Mouse (Mus musculus) midbrain, embryonic 16.5 days (tissue): ENCODE measurements around the gene Kndc1. TPM values are rescaled to one million over a fixed set of nuclear protein-coding genes. Genes with fewer than 3 reads are reported as not detected.

Source experiments
- ATAC-seq: fragments of 200-750 bp; cut with Nextera tagmentation; 2 replicates; pipeline ENCODE4 v1.8.0; 2017; ENCODE audit warnings: moderate TSS enrichment
- H3K27ac ChIP-seq: fragments of 300-500 bp; sonication (generic); 2 replicates; pipeline ENCODE4 v1.5.1; 2014; ENCODE audit warnings: mild to moderate bottlenecking, low read length, mixed read lengths
- H3K27me3 ChIP-seq: fragments of 300-500 bp; sonication (generic); 2 replicates; pipeline ENCODE4 v1.6.1; 2014; ENCODE audit warnings: low read depth, low read length, mixed read lengths; ENCODE audit not compliant: control insufficient read depth, insufficient read depth
- H3K36me3 ChIP-seq: fragments of 300-500 bp; sonication (generic); 2 replicates; pipeline ENCODE4 v1.6.1; 2014; ENCODE audit warnings: mild to moderate bottlenecking, low read length, moderate library complexity, mixed read lengths; ENCODE audit not compliant: control insufficient read depth, insufficient read depth
- H3K4me1 ChIP-seq: fragments of 300-500 bp; sonication (generic); 2 replicates; pipeline ENCODE4 v1.6.1; 2014; ENCODE audit warnings: mild to moderate bottlenecking, low read length, mixed read lengths; ENCODE audit not compliant: control insufficient read depth, insufficient read depth
- H3K4me2 ChIP-seq: fragments of 300-500 bp; sonication (generic); 2 replicates; pipeline ENCODE4 v1.6.1; 2014; ENCODE audit warnings: mild to moderate bottlenecking, low read length, mixed read lengths
- H3K4me3 ChIP-seq: fragments of 300-500 bp; sonication (generic); 2 replicates; pipeline ENCODE4 v1.5.1; 2014; ENCODE audit warnings: low read depth, mild to moderate bottlenecking, low read length, moderate library complexity, mixed read lengths
- H3K9ac ChIP-seq: fragments of 300-500 bp; sonication (generic); 2 replicates; pipeline ENCODE4 v1.6.1; 2014; ENCODE audit warnings: low read depth, low read length, mixed read lengths
- H3K9me3 ChIP-seq: fragments of 300-500 bp; sonication (generic); replicated peaks from 2 replicates; pipeline ENCODE4 v1.6.1; 2014; ENCODE audit warnings: mild to moderate bottlenecking, low read length, mixed read lengths; ENCODE audit not compliant: control insufficient read depth, poor library complexity, severe bottlenecking
- WGBS: fragments of 180-500 bp; shearing (Covaris S2); extraction: QIAGEN DNeasy Blood & Tissue Kit; methylation state at CpG from one replicate; pipeline ENCODE4 v1.1.7; 2014; 5-methylcytosine and 5-hydroxymethylcytosine counted together
- polyA plus RNA-seq: library from polyadenylated mRNA; unstranded; fragments of >200 nt; fragmentation: Nextera tagmentation; extraction: Ambion mirVana; gene quantifications from 2 replicates; pipeline ENCODE4 v1.2.1, GENCODE M21; 2015

Gene Kndc1
- polyA plus RNA-seq, 1 experiment from 2014 or later, result 23.6 TPM

DNA sequence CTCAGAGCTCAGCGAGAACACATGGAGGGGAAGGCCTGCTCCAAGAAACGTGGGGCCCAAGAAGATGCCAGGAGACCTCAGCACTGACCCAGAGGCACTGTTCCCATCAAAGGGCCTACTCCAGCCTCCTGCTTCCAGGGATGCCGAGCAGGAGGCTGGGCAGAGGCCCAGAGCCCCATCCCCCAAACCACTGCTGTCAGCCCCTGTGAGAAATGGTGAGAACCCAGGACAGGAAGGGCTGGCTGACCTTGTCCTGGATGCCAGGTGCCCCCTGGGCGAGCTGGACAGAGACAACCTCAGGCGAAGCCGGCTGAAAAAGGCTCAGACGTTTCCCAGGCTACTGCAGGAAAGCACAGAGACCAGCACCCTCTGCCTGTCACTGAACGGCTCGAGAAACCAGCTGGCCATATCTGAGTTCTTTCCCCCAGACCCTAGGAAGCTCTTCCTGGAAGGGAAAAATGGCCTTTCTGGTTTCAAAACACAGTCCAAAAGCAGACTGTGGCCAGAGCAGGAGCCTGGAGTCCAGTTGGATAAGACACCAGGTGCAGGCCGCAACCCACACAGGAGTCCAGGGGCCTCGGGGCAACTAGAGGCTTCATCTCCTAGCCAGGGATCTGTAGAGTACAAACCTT, 15.8 kb downstream of the Kndc1 start:
- peak overlapping the region; percentile 30; the same call in 1 of the 2 replicates for H3K9ac ChIP-seq

DNA sequence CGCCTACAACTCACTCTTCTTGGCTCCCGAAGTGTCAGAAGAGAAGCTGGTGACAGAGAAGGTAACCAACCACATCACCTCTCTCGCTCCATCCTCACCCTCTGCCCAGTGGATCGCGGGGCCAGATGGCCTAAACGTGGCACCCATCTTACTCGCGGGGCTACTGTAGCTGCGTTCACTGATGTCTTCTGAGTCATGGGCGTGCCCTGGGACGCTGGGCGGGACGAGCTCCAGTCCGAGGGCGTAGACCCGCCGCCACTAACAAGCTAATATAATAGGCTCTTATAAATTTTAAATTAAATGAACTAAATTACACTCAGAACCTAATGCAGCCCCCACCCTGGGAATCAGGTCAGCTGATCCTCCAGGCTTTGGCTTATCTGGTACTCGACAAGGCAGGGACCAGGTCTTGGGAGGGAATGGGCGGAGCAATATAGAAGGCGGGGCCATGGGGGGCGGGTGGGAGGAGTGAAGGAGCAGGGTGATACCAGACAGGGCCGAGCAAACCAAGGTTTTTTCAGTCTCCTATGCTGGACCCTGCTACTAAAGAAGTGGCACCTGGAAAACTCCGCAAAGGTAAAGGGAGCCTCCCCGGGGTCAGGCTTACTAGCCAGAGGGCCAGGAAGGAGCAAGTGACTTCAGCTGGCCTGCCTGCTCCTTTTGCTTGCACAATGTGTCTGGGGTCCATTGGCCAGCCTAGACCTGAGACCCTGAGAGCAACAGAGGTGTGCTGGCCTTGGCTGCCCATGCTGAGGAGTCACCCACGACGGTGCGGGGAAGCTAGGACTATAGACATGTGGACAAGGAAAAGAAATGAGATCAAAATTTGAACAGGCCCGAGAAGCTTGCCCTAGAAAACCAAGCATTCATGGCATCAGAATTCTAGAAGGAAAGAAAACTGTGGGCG, 19.9 kb downstream of the Kndc1 start:
- no peak overlapping the region for H3K27ac ChIP-seq
- H3K9me3 ChIP-seq, result no peaks in the 10 kb centered on the region
- H3K27me3 ChIP-seq, result peaks cover 13% of the 10 kb centered on the region
- no peak; the same call in 1 of the 2 replicates for ATAC-seq
- WGBS, result 14% methylated on average over 29 of the region's 29 CpGs
- peak overlapping the region; percentile 42 for H3K4me2 ChIP-seq
- peaks cover 20% of the 10 kb centered on the region for H3K4me1 ChIP-seq
- peak overlapping the region; percentile 13; the same call in 1 of the 2 replicates for H3K4me3 ChIP-seq
- H3K36me3 ChIP-seq, result no peaks in the 10 kb centered on the region; the same call in 1 of the 2 replicates
- H3K9ac ChIP-seq, result 0 out of 2 replicates have a peak overlapping the region, but pooled peaks have one; percentile 25

More for the DNA sequence above, 15.8 kb downstream of the Kndc1 start:
- no peak overlapping the region for H3K4me3 ChIP-seq
- peaks cover 9% of the 10 kb centered on the region for H3K27me3 ChIP-seq
- no peaks in the 10 kb centered on the region; the same call in 1 of the 2 replicates for H3K36me3 ChIP-seq
- ATAC-seq, result no peak
- H3K9me3 ChIP-seq, result no peaks in the 10 kb centered on the region
- no peak overlapping the region for H3K4me2 ChIP-seq
- no peak overlapping the region for H3K27ac ChIP-seq
- peaks cover 32% of the 10 kb centered on the region for H3K4me1 ChIP-seq
- WGBS, result 64% methylated on average over 11 of the region's 11 CpGs

- Histone ChIP-seq H3K4me2 (peak overlapping the region; percentile 36), H3K27ac (peak overlapping the region; percentile 10; the same call in 1 of the 2 replicates), H3K36me3 (peaks cover 5% of the 10 kb centered on the region; the same call in 1 of the 2 replicates), H3K4me1 (peaks cover 12% of the 10 kb centered on the region), H3K9me3 (no peaks in the 10 kb centered on the region), H3K27me3 (peaks cover 17% of the 10 kb centered on the region), H3K4me3 (no peak overlapping the region), H3K9ac (0 out of 2 replicates have a peak overlapping the region, but pooled peaks have one; percentile 25)
- 6% methylated on average over 14 of the region's 14 CpGs for WGBS
- ATAC-seq, result no peak
These were observed 21.3 kb downstream of the Kndc1 start for GRCm38 (mm10) chr7:139915646-139916257.

- Histone ChIP-seq H3K4me3 (no peak overlapping the region), H3K4me1 (peaks cover 12% of the 10 kb centered on the region), H3K9ac (no peak overlapping the region), H3K36me3 (peaks cover 5% of the 10 kb centered on the region; the same call in 1 of the 2 replicates), H3K9me3 (no peaks in the 10 kb centered on the region), H3K27me3 (peaks cover 19% of the 10 kb centered on the region), H3K4me2 (no peak overlapping the region), H3K27ac (no peak overlapping the region)
- ATAC-seq, result no peak
- WGBS, result 3% methylated on average over 1 of the region's 1 CpGs
These were observed 21.8 kb downstream of the Kndc1 start for GRCm38 (mm10) chr7:139916345-139916744.

- no peak for ATAC-seq
- Histone ChIP-seq H3K9me3 (no peaks in the 10 kb centered on the region), H3K4me1 (peaks cover 12% of the 10 kb centered on the region), H3K4me3 (no peak overlapping the region), H3K27me3 (peaks cover 16% of the 10 kb centered on the region), H3K27ac (no peak overlapping the region), H3K36me3 (peaks cover 5% of the 10 kb centered on the region; the same call in 1 of the 2 replicates), H3K9ac (no peak overlapping the region), H3K4me2 (no peak overlapping the region)
- WGBS, result 85% methylated on average over 4 of the region's 4 CpGs
These were observed 23.8 kb downstream of the Kndc1 start for GRCm38 (mm10) chr7:139918262-139918661.

DNA sequence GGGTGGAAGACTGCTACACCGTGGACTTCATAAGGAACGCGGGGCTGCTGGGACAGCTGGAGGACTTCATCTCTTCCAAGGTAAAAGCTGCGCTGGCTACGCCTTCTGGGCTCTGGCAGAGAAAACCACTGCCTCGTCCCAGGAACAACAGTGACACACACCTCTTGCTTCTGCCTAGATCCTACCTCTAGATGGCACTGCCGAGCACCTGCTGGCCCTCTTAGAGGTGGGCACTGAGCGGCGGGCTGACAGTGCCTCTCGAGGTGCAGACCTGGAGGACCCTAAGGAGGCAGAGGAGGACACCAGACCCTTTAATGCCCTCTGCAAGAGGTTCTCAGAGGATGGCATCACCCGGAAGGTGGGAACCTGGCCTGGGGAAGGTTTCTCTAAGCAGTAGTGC, 36.2 kb downstream of the Kndc1 start:
- no peaks in the 10 kb centered on the region for H3K4me1 ChIP-seq
- no peak overlapping the region for H3K27ac ChIP-seq
- no peak overlapping the region for H3K4me2 ChIP-seq
- no peak overlapping the region for H3K9ac ChIP-seq
- H3K36me3 ChIP-seq, result peaks cover 27% of the 10 kb centered on the region
- H3K27me3 ChIP-seq, result no peaks in the 10 kb centered on the region; the same call in 1 of the 2 replicates
- 12% methylated on average over 11 of the region's 11 CpGs for WGBS
- H3K9me3 ChIP-seq, result no peaks in the 10 kb centered on the region
- peak; percentile 67 for ATAC-seq
- H3K4me3 ChIP-seq, result no peak overlapping the region

DNA sequence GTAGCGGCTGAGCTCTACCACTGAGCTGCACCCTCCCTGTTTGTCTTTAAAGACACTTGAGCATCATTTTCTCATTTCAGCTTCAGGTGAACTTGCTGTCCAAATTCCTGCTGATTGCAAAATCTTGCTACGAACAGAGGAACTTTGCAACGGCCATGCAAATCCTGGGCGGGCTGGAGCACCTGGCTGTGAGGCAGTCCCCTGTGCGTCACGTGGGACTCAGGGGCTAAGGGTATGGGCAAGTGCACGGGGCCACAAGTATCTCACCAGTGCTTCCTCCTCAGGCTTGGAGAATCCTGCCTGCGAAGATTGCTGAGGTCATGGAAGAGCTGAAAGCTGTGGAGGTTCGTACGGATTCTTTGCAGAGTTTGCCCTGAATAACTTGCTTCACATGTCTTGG, 42.2 kb downstream of the Kndc1 start:
- no peak overlapping the region for H3K27ac ChIP-seq
- H3K9me3 ChIP-seq, result no peaks in the 10 kb centered on the region
- ATAC-seq, result no peak
- no peak overlapping the region for H3K4me2 ChIP-seq
- peaks cover 16% of the 10 kb centered on the region for H3K36me3 ChIP-seq
- 86% methylated on average over 10 of the region's 10 CpGs for WGBS
- no peaks in the 10 kb centered on the region for H3K4me1 ChIP-seq
- no peak overlapping the region for H3K4me3 ChIP-seq
- peaks cover 7% of the 10 kb centered on the region for H3K27me3 ChIP-seq
- H3K9ac ChIP-seq, result no peak overlapping the region

DNA sequence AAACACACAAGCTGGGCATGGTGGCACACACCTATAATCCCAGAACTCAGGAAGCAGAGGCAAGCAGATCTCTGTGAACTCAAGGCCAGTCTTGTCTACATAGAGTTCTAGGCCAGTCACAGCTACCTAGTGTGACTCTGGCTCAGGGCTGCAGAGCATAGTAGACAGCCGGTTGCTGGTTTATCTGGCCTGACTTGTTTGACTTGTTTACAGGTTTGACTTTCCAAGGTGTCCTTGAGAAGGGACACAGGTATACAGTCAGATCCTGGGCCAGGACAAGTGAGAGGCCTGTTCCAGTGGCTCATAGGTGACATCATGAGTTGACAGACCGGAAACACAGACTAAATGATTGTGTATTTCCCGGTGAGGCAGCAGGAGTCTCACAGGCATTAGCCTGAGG, 42.6 kb downstream of the Kndc1 start:
- Histone ChIP-seq H3K4me2 (no peak overlapping the region), H3K9me3 (no peaks in the 10 kb centered on the region), H3K9ac (no peak overlapping the region), H3K27me3 (peaks cover 11% of the 10 kb centered on the region), H3K36me3 (peaks cover 16% of the 10 kb centered on the region), H3K4me1 (no peaks in the 10 kb centered on the region), H3K27ac (no peak overlapping the region), H3K4me3 (no peak overlapping the region)
- no peak for ATAC-seq
- WGBS, result 83% methylated on average over 3 of the region's 3 CpGs
